Mouse (Mus musculus): ENCODE measurements around the gene Gpr25. TPM values are rescaled to one million over a fixed set of nuclear protein-coding genes. Genes with fewer than 3 reads are reported as not detected.
A peak's percentile ranks its signal among the peaks of the same experiment; 100 is the strongest.

The Gpr25 gene
- polyA plus RNA-seq (2014; fragmentation: Nextera tagmentation; extraction: Ambion mirVana): not detected in 2 replicates

- H3K9me3 ChIP-seq (replicated peaks; ENCODE audit: control insufficient read depth, low read length): no peaks in the 10 kb centered on the region
- H3K36me3 ChIP-seq (ENCODE audit: control insufficient read depth, insufficient read depth, low read length): no peaks in the 10 kb centered on the region
- peaks cover 11% of the 10 kb centered on the region for H3K4me1 ChIP-seq (ENCODE audit: control insufficient read depth, insufficient read depth, low read length)
- peak within 1 kb of the TSS; percentile 58 for H3K4me3 ChIP-seq (ENCODE audit: low read depth, low read length)
- 7% methylated on average over 24 of the region's 28 CpGs for WGBS (ENCODE audit: insufficient replicate concordance)
- 0 out of 2 replicates have a peak, but pooled peaks have one; percentile 23 for ATAC-seq (replicated peaks; ENCODE audit: insufficient number of reproducible peaks, low FRiP score, low TSS enrichment)
- H3K27ac ChIP-seq (ENCODE audit: low read depth, low read length): no peak within 1 kb of the TSS
- peak within 1 kb of the TSS; percentile 95 for H3K4me2 ChIP-seq
- peaks cover 65% of the 10 kb centered on the region for H3K27me3 ChIP-seq (ENCODE audit: control insufficient read depth, insufficient read depth, low read length)
- peak within 1 kb of the TSS; percentile 50 for H3K9ac ChIP-seq (ENCODE audit: low read depth, low read length)
Observed at GRCm38 (mm10) chr1:136260635-136261238, at the start of gene Gpr25. TSS of gene Gpr25 (minus strand) at chr1:136260873.

DNA sequence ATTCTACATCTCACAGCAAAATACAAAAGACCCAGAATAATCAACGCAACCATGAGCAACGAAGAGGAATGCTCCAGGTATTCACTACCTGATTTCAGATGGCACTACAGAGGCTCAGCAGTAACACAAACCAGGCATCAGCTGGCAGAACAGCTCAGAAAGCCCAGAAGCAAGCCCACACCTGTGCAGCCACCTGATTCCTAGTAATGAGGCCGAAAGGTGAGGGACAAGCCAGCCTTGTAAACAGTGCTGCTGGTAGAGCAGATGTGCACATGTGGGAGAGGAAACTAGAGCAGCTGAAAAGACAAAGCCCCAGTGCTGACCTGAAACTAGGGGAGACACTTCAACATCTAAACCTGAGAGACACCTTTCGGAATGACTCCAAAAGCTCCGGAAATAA lies 48.5 kb upstream of the Gpr25 start:
- ATAC-seq (replicated peaks; ENCODE audit: insufficient number of reproducible peaks, low FRiP score, low TSS enrichment): no peak
- no peaks in the 10 kb centered on the region for H3K36me3 ChIP-seq (ENCODE audit: control insufficient read depth, insufficient read depth, low read length)
- no peak overlapping the region for H3K4me3 ChIP-seq (ENCODE audit: low read depth, low read length)
- 89% methylated on average over 5 of the region's 5 CpGs for WGBS (ENCODE audit: insufficient replicate concordance)
- H3K9me3 ChIP-seq (replicated peaks; ENCODE audit: control insufficient read depth, low read length): no peaks in the 10 kb centered on the region
- no peaks in the 10 kb centered on the region for H3K27me3 ChIP-seq (ENCODE audit: control insufficient read depth, insufficient read depth, low read length)
- no peaks in the 10 kb centered on the region for H3K4me1 ChIP-seq (ENCODE audit: control insufficient read depth, insufficient read depth, low read length)
- H3K4me2 ChIP-seq: no peak overlapping the region
- H3K27ac ChIP-seq (ENCODE audit: low read depth, low read length): no peak overlapping the region
- H3K9ac ChIP-seq (ENCODE audit: low read depth, low read length): no peak overlapping the region

DNA sequence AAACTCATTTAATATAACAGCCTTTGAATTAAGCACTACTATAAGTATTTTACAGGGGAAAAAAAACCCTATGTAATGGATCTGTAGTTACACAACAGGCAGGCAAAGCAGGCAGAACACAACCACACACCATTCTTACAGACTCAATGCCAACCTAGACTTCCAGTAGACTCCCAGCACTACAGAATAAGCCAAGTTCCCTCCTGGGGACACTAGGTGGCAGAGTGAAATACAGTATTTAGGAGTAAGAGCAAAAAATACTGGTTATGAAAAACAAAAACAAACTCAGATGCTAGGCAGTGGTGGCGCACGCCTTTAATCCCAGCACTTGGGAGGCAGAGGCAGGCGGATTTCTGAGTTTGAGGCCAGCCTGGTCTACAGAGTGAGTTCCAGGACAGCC lies 45.8 kb upstream of the Gpr25 start:
- no peak overlapping the region for H3K4me2 ChIP-seq
- WGBS (ENCODE audit: insufficient replicate concordance): 78% methylated on average over 3 of the region's 3 CpGs
- no peak for ATAC-seq (replicated peaks; ENCODE audit: insufficient number of reproducible peaks, low FRiP score, low TSS enrichment)

GRCm38 (mm10) chr1:136293961-136294360 lies 33.3 kb upstream of the Gpr25 start:
- H3K4me1 ChIP-seq (ENCODE audit: control insufficient read depth, insufficient read depth, low read length): no peaks in the 10 kb centered on the region
- no peaks in the 10 kb centered on the region for H3K36me3 ChIP-seq (ENCODE audit: control insufficient read depth, insufficient read depth, low read length)
- no peaks in the 10 kb centered on the region for H3K27me3 ChIP-seq (ENCODE audit: control insufficient read depth, insufficient read depth, low read length)
- no peak for ATAC-seq (replicated peaks; ENCODE audit: insufficient number of reproducible peaks, low FRiP score, low TSS enrichment)
- H3K4me2 ChIP-seq: no peak overlapping the region
- no peak overlapping the region for H3K9ac ChIP-seq (ENCODE audit: low read depth, low read length)
- no peak overlapping the region for H3K4me3 ChIP-seq (ENCODE audit: low read depth, low read length)
- no peaks in the 10 kb centered on the region for H3K9me3 ChIP-seq (replicated peaks; ENCODE audit: control insufficient read depth, low read length)
- no peak overlapping the region for H3K27ac ChIP-seq (ENCODE audit: low read depth, low read length)

More for the DNA sequence above, 45.8 kb upstream of the Gpr25 start:
- no peak overlapping the region for H3K9ac ChIP-seq (ENCODE audit: low read depth, low read length)
- no peaks in the 10 kb centered on the region for H3K36me3 ChIP-seq (ENCODE audit: control insufficient read depth, insufficient read depth, low read length)
- no peaks in the 10 kb centered on the region for H3K4me1 ChIP-seq (ENCODE audit: control insufficient read depth, insufficient read depth, low read length)
- no peaks in the 10 kb centered on the region for H3K9me3 ChIP-seq (replicated peaks; ENCODE audit: control insufficient read depth, low read length)
- no peak overlapping the region for H3K4me3 ChIP-seq (ENCODE audit: low read depth, low read length)
- no peak overlapping the region for H3K27ac ChIP-seq (ENCODE audit: low read depth, low read length)
- H3K27me3 ChIP-seq (ENCODE audit: control insufficient read depth, insufficient read depth, low read length): no peaks in the 10 kb centered on the region

- 57% methylated on average over 1 of the region's 1 CpGs for WGBS (ENCODE audit: insufficient replicate concordance)
- Histone ChIP-seq H3K9me3 (replicated peaks; ENCODE audit: control insufficient read depth, low read length) (no peaks in the 10 kb centered on the region), H3K36me3 (ENCODE audit: control insufficient read depth, insufficient read depth, low read length) (no peaks in the 10 kb centered on the region), H3K4me1 (ENCODE audit: control insufficient read depth, insufficient read depth, low read length) (no peaks in the 10 kb centered on the region), H3K27ac (ENCODE audit: low read depth, low read length) (no peak overlapping the region), H3K4me2 (no peak overlapping the region), H3K9ac (ENCODE audit: low read depth, low read length) (no peak overlapping the region), H3K27me3 (ENCODE audit: control insufficient read depth, insufficient read depth, low read length) (no peaks in the 10 kb centered on the region), H3K4me3 (ENCODE audit: low read depth, low read length) (no peak overlapping the region)
- ATAC-seq (replicated peaks; ENCODE audit: insufficient number of reproducible peaks, low FRiP score, low TSS enrichment): no peak
Observed at GRCm38 (mm10) chr1:136289803-136290202, 29.1 kb upstream of the Gpr25 start.

DNA sequence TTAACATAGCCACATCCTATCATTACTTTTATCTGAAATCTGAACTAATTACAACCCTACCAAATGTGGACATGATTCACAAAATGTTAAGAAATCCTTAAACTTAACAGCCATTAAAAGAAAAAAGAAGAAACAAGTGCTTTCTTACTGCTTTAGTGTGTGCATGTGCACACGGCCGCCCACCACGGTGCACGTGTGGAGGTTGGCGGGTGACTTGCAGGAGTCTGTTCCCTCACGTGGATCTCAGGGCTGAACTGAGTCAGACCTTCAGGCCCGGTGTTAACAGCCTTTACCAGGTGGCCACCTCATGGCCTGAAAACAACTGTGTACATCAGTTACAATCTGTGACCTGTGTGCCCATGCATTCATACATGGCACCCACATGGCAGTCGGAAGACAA lies 16.7 kb upstream of the Gpr25 start:
- Histone ChIP-seq H3K27ac (ENCODE audit: low read depth, low read length) (no peak overlapping the region), H3K4me1 (ENCODE audit: control insufficient read depth, insufficient read depth, low read length) (no peaks in the 10 kb centered on the region), H3K36me3 (ENCODE audit: control insufficient read depth, insufficient read depth, low read length) (peaks cover 41% of the 10 kb centered on the region), H3K27me3 (ENCODE audit: control insufficient read depth, insufficient read depth, low read length) (no peaks in the 10 kb centered on the region), H3K4me2 (no peak overlapping the region), H3K9ac (ENCODE audit: low read depth, low read length) (no peak overlapping the region), H3K9me3 (replicated peaks; ENCODE audit: control insufficient read depth, low read length) (no peaks in the 10 kb centered on the region), H3K4me3 (ENCODE audit: low read depth, low read length) (no peak overlapping the region)
- ATAC-seq (replicated peaks; ENCODE audit: insufficient number of reproducible peaks, low FRiP score, low TSS enrichment): no peak
- WGBS (ENCODE audit: insufficient replicate concordance): 88% methylated on average over 8 of the region's 8 CpGs

DNA sequence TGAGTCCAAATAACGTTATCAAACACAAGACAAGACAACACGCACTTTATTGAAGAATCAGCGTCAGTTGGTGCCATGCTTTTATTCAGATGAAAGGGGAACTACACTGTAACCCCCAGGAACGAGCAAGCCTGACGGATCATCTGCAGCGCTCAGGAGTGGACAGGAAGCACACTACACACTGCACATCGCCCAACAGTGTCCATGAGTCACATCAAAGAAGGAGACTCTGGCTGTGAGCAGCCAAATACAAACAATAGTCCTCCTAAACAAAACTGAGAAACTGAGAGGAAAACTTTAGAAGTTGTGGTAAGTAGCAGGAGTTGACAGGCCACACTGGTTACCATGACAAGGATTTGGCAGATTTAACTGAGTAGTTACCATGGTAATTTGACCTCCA lies 7.6 kb upstream of the Gpr25 start:
- Histone ChIP-seq H3K27ac (ENCODE audit: low read depth, low read length) (no peak overlapping the region), H3K9ac (ENCODE audit: low read depth, low read length) (no peak overlapping the region), H3K27me3 (ENCODE audit: control insufficient read depth, insufficient read depth, low read length) (peaks cover 6% of the 10 kb centered on the region; the same call in 1 of the 2 replicates), H3K36me3 (ENCODE audit: control insufficient read depth, insufficient read depth, low read length) (peaks cover 15% of the 10 kb centered on the region), H3K4me1 (ENCODE audit: control insufficient read depth, insufficient read depth, low read length) (no peaks in the 10 kb centered on the region), H3K4me3 (ENCODE audit: low read depth, low read length) (no peak overlapping the region), H3K9me3 (replicated peaks; ENCODE audit: control insufficient read depth, low read length) (no peaks in the 10 kb centered on the region), H3K4me2 (no peak overlapping the region)
- no peak for ATAC-seq (replicated peaks; ENCODE audit: insufficient number of reproducible peaks, low FRiP score, low TSS enrichment)
- 79% methylated on average over 7 of the region's 7 CpGs for WGBS (ENCODE audit: insufficient replicate concordance)

GRCm38 (mm10) chr1:136266127-136266526 lies 5.5 kb upstream of the Gpr25 start:
- Histone ChIP-seq H3K9ac (ENCODE audit: low read depth, low read length) (no peak overlapping the region), H3K4me3 (ENCODE audit: low read depth, low read length) (no peak overlapping the region), H3K27ac (ENCODE audit: low read depth, low read length) (no peak overlapping the region), H3K9me3 (replicated peaks; ENCODE audit: control insufficient read depth, low read length) (no peaks in the 10 kb centered on the region), H3K36me3 (ENCODE audit: control insufficient read depth, insufficient read depth, low read length) (no peaks in the 10 kb centered on the region), H3K27me3 (ENCODE audit: control insufficient read depth, insufficient read depth, low read length) (peaks cover 23% of the 10 kb centered on the region), H3K4me1 (ENCODE audit: control insufficient read depth, insufficient read depth, low read length) (no peaks in the 10 kb centered on the region), H3K4me2 (no peak overlapping the region)
- no peak for ATAC-seq (replicated peaks; ENCODE audit: insufficient number of reproducible peaks, low FRiP score, low TSS enrichment)
- WGBS (ENCODE audit: insufficient replicate concordance): 29% methylated on average over 6 of the region's 6 CpGs

- ATAC-seq (replicated peaks; ENCODE audit: insufficient number of reproducible peaks, low FRiP score, low TSS enrichment): no peak
- no peak overlapping the region for H3K27ac ChIP-seq (ENCODE audit: low read depth, low read length)
- no peak overlapping the region for H3K9ac ChIP-seq (ENCODE audit: low read depth, low read length)
- H3K4me2 ChIP-seq: no peak overlapping the region
- peaks cover 11% of the 10 kb centered on the region for H3K4me1 ChIP-seq (ENCODE audit: control insufficient read depth, insufficient read depth, low read length)
- no peaks in the 10 kb centered on the region for H3K36me3 ChIP-seq (ENCODE audit: control insufficient read depth, insufficient read depth, low read length)
- 87% methylated on average over 5 of the region's 5 CpGs for WGBS (ENCODE audit: insufficient replicate concordance)
- peaks cover 51% of the 10 kb centered on the region for H3K27me3 ChIP-seq (ENCODE audit: control insufficient read depth, insufficient read depth, low read length)
- H3K9me3 ChIP-seq (replicated peaks; ENCODE audit: control insufficient read depth, low read length): no peaks in the 10 kb centered on the region
- H3K4me3 ChIP-seq (ENCODE audit: low read depth, low read length): no peak overlapping the region
Observed at GRCm38 (mm10) chr1:136263355-136263754, 2.7 kb upstream of the Gpr25 start.

All from heart, embryonic 11.5 days (tissue).